Mouse (Mus musculus) kidney, postnatal 0 days (tissue): Measurements from ENCODE around the gene Gm10959. TPM values are rescaled to one million over a fixed set of nuclear protein-coding genes. Genes with fewer than 3 reads are reported as not detected.
"Not testable (repeated sequence)": the region's sequence is repeated elsewhere in the genome, so short reads cannot be mapped to it uniquely, and the experiment has no call there.

ENCODE experiments used
- ATAC-seq: fragments of 200-750 bp; cut with Nextera tagmentation; replicated peaks from 2 replicates; pipeline ENCODE4 v1.8.0; 2017; ENCODE audit warnings: low read depth, moderate number of reproducible peaks, moderate TSS enrichment, moderate library complexity; ENCODE audit not compliant: low FRiP score
- DNase-seq: peaks from one replicate; pipeline ENCODE4 v3.0.0-alpha.2; 2016; ENCODE audit warnings: low spot score
- H3K27ac ChIP-seq: fragments of 300-500 bp; sonication (generic); 2 replicates; pipeline ENCODE4 v1.5.1; 2014; ENCODE audit warnings: mild to moderate bottlenecking
- H3K27me3 ChIP-seq: fragments of 300-500 bp; sonication (generic); 2 replicates; pipeline ENCODE4 v1.6.1; 2014; ENCODE audit warnings: low read length, mixed read lengths; ENCODE audit not compliant: insufficient read depth
- H3K36me3 ChIP-seq: fragments of 300-500 bp; sonication (generic); 2 replicates; pipeline ENCODE4 v1.6.1; 2014; ENCODE audit warnings: low read length, mixed read lengths; ENCODE audit not compliant: insufficient read depth
- H3K4me1 ChIP-seq: fragments of 300-500 bp; sonication (generic); replicated peaks from 2 replicates; pipeline ENCODE4 v1.6.1; 2014; ENCODE audit warnings: antibody characterized with exemption, low read length, mixed read lengths; ENCODE audit not compliant: insufficient read depth
- H3K4me2 ChIP-seq: fragments of 300-500 bp; sonication (generic); 2 replicates; pipeline ENCODE4 v1.6.1; 2014; ENCODE audit warnings: mild to moderate bottlenecking, low read length, moderate library complexity, mixed read lengths
- H3K4me3 ChIP-seq: fragments of 300-500 bp; sonication (generic); replicated peaks from 2 replicates; pipeline ENCODE4 v1.5.1; 2014; ENCODE audit warnings: low read depth, low read length
- H3K9ac ChIP-seq: fragments of 300-500 bp; sonication (generic); 2 replicates; pipeline ENCODE4 v1.6.1; 2014; ENCODE audit warnings: low read depth, low read length
- H3K9me3 ChIP-seq: fragments of 300-500 bp; sonication (generic); replicated peaks from 2 replicates; pipeline ENCODE4 v1.6.1; 2016; ENCODE audit warnings: low read length, inconsistent platforms, mixed read lengths
- CTCF ChIP-seq: IDR thresholded peaks from 2 replicates; pipeline ENCODE4 v1.5.1; 2016; ENCODE audit warnings: antibody characterized with exemption, low read depth, mild to moderate bottlenecking, moderate library complexity
- WGBS: fragments of 180-500 bp; shearing (Covaris S2); extraction: QIAGEN DNeasy Blood & Tissue Kit; methylation state at CpG from one replicate; pipeline ENCODE4 v1.1.7; 2014; 5-methylcytosine and 5-hydroxymethylcytosine counted together
- polyA plus RNA-seq: library from polyadenylated mRNA; unstranded; fragments of >200 nt; fragmentation: Nextera tagmentation; extraction: Ambion mirVana; gene quantifications from 2 replicates; pipeline ENCODE4 v1.2.1, GENCODE M21; 2015

Gene Gm10959
- not detected in 2 replicates for polyA plus RNA-seq

- no peaks in the 10 kb centered on the region for H3K36me3 ChIP-seq
- H3K9ac ChIP-seq, result no peak within 1 kb of the TSS
- DNase-seq, result no peak
- no peak for TF ChIP-seq CTCF
- no peak for ATAC-seq
- WGBS, result 48% methylated on average over 8 of the region's 8 CpGs
- no peak within 1 kb of the TSS for H3K4me2 ChIP-seq
- no peak within 1 kb of the TSS for H3K4me3 ChIP-seq
- H3K4me1 ChIP-seq, result no peaks in the 10 kb centered on the region
- no peaks in the 10 kb centered on the region for H3K9me3 ChIP-seq
- H3K27ac ChIP-seq, result no peak within 1 kb of the TSS
- H3K27me3 ChIP-seq, result no peaks in the 10 kb centered on the region
Observed at GRCm38 (mm10) chr3:122919260-122919659, at the start of gene Gm10959. Gene Gm10959 (minus strand): TSS chr3:122919360.

- no peak for TF ChIP-seq CTCF
- Histone ChIP-seq H3K27me3 (no peaks in the 10 kb centered on the region), H3K9ac (no peak overlapping the region), H3K4me1 (no peaks in the 10 kb centered on the region), H3K36me3 (peaks cover 11% of the 10 kb centered on the region), H3K4me2 (no peak overlapping the region), H3K9me3 (no peaks in the 10 kb centered on the region), H3K4me3 (no peak overlapping the region), H3K27ac (no peak overlapping the region)
- DNase-seq (no peak), ATAC-seq (no peak)
- WGBS, result 88% methylated on average over 9 of the region's 9 CpGs
Observed at GRCm38 (mm10) chr3:122968391-122968790, 49.2 kb upstream of the Gm10959 start.

GRCm38 (mm10) chr3:122964301-122964700, 45.1 kb upstream of the Gm10959 start:
- H3K4me2 ChIP-seq, result no peak overlapping the region
- WGBS, result 83% methylated on average over 5 of the region's 5 CpGs
- no peaks in the 10 kb centered on the region for H3K9me3 ChIP-seq
- no peak overlapping the region for H3K4me3 ChIP-seq
- no peak overlapping the region for H3K27ac ChIP-seq
- no peak overlapping the region for H3K9ac ChIP-seq
- H3K36me3 ChIP-seq, result peaks cover 13% of the 10 kb centered on the region
- H3K4me1 ChIP-seq, result no peaks in the 10 kb centered on the region
- no peak for ATAC-seq
- TF ChIP-seq CTCF, result no peak
- no peak for DNase-seq
- H3K27me3 ChIP-seq, result no peaks in the 10 kb centered on the region

GRCm38 (mm10) chr3:122950129-122950528, 31.0 kb upstream of the Gm10959 start:
- 91% methylated on average over 2 of the region's 2 CpGs for WGBS
- no peak for DNase-seq
- no peak for TF ChIP-seq CTCF
- no peak overlapping the region for H3K4me2 ChIP-seq
- H3K27ac ChIP-seq, result no peak overlapping the region
- no peak for ATAC-seq
- no peaks in the 10 kb centered on the region for H3K27me3 ChIP-seq
- no peaks in the 10 kb centered on the region for H3K4me1 ChIP-seq
- no peak overlapping the region for H3K9ac ChIP-seq
- H3K9me3 ChIP-seq, result no peaks in the 10 kb centered on the region
- H3K36me3 ChIP-seq, result peaks cover 10% of the 10 kb centered on the region
- no peak overlapping the region for H3K4me3 ChIP-seq

- ATAC-seq (no peak), DNase-seq (no peak)
Observed at GRCm38 (mm10) chr3:122943387-122943890, 24.3 kb upstream of the Gm10959 start.

GRCm38 (mm10) chr3:122939215-122939614, 20.1 kb upstream of the Gm10959 start:
- Histone ChIP-seq H3K27me3 (no peaks in the 10 kb centered on the region), H3K36me3 (peaks cover 5% of the 10 kb centered on the region; the same call in 1 of the 2 replicates), H3K4me2 (no peak overlapping the region), H3K4me3 (no peak overlapping the region), H3K9ac (no peak overlapping the region), H3K4me1 (no peaks in the 10 kb centered on the region), H3K27ac (no peak overlapping the region), H3K9me3 (no peaks in the 10 kb centered on the region)
- ATAC-seq, result no peak
- peak; percentile 69 for TF ChIP-seq CTCF
- DNase-seq, result peak; percentile 75
- 77% methylated on average over 2 of the region's 2 CpGs for WGBS

More at GRCm38 (mm10) chr3:122943387-122943890, 24.3 kb upstream of the Gm10959 start:
- no peak overlapping the region for H3K4me2 ChIP-seq
- no peak overlapping the region for H3K27ac ChIP-seq
- TF ChIP-seq CTCF, result no peak
- H3K9ac ChIP-seq, result no peak overlapping the region
- H3K4me3 ChIP-seq, result no peak overlapping the region
- H3K27me3 ChIP-seq, result no peaks in the 10 kb centered on the region
- H3K36me3 ChIP-seq, result no peaks in the 10 kb centered on the region
- H3K4me1 ChIP-seq, result no peaks in the 10 kb centered on the region
- WGBS, result 67% methylated on average over 6 of the region's 6 CpGs
- H3K9me3 ChIP-seq, result no peaks in the 10 kb centered on the region

DNA sequence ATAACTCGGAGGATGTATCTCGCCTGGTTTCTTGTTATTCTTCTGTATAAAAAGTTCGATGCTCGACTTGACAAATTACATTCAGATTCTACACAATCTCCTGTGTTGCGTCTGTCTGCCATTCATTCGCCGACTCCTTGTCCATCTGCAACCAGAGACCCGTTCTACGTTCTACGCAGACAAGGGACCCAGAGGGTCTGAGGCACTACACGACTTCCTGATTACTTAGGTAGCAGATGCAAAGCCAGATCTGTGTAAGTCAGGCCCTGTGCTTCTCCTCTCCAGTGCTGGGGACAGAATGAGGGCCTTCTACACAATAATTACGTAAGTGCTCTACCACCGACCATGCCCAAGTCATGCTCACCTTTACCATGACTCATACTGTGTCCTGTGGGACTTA, 18.0 kb upstream of the Gm10959 start:
- not testable (repeated sequence) for H3K4me2 ChIP-seq, ATAC-seq, H3K9me3 ChIP-seq, H3K27me3 ChIP-seq, H3K4me3 ChIP-seq, H3K9ac ChIP-seq, DNase-seq, H3K4me1 ChIP-seq, H3K27ac ChIP-seq, H3K36me3 ChIP-seq
- 85% methylated on average over 13 of the region's 13 CpGs for WGBS
